Mouse (Mus musculus): ENCODE results near the gene Cog2.

Cog2 gene

GRCm38 (mm10) chr8:124520249-124521080 lies at the start of gene Cog2:
Gene Cog2 (plus strand): TSS chr8:124520767.
- peak; percentile 77 for DNase-seq (ENCODE audit: extremely low spot score, low read depth, low spot score)

- no peak for DNase-seq (ENCODE audit: extremely low spot score, low read depth, low spot score)
These were observed 44.9 kb upstream of the Cog2 start for GRCm38 (mm10) chr8:124475690-124476089.

GRCm38 (mm10) chr8:124476701-124477100 lies 43.9 kb upstream of the Cog2 start:
- no peak for DNase-seq (ENCODE audit: extremely low spot score, low read depth, low spot score)

- DNase-seq (ENCODE audit: extremely low spot score, low read depth, low spot score): no peak
These were observed 41.3 kb upstream of the Cog2 start for GRCm38 (mm10) chr8:124479251-124479650.

GRCm38 (mm10) chr8:124480321-124480720 lies 40.2 kb upstream of the Cog2 start:
- DNase-seq (ENCODE audit: extremely low spot score, low read depth, low spot score): no peak

- no peak for DNase-seq (ENCODE audit: extremely low spot score, low read depth, low spot score)
These were observed 37.8 kb upstream of the Cog2 start for GRCm38 (mm10) chr8:124482790-124483189.

- DNase-seq (ENCODE audit: extremely low spot score, low read depth, low spot score): no peak
These were observed 37.0 kb upstream of the Cog2 start for GRCm38 (mm10) chr8:124483356-124484115.

- DNase-seq (ENCODE audit: extremely low spot score, low read depth, low spot score): no peak
These were observed 31.3 kb upstream of the Cog2 start for GRCm38 (mm10) chr8:124489311-124489710.

- no peak for DNase-seq (ENCODE audit: extremely low spot score, low read depth, low spot score)
These were observed 30.8 kb upstream of the Cog2 start for GRCm38 (mm10) chr8:124489786-124490185.

- DNase-seq (ENCODE audit: extremely low spot score, low read depth, low spot score): no peak
These were observed 26.2 kb upstream of the Cog2 start for GRCm38 (mm10) chr8:124494397-124494796.

- DNase-seq (ENCODE audit: extremely low spot score, low read depth, low spot score): no peak
These were observed 25.6 kb upstream of the Cog2 start for GRCm38 (mm10) chr8:124494955-124495354.

GRCm38 (mm10) chr8:124495676-124496075 lies 24.9 kb upstream of the Cog2 start:
- no peak for DNase-seq (ENCODE audit: extremely low spot score, low read depth, low spot score)

- no peak for DNase-seq (ENCODE audit: extremely low spot score, low read depth, low spot score)
These were observed 24.3 kb upstream of the Cog2 start for GRCm38 (mm10) chr8:124496266-124496665.

GRCm38 (mm10) chr8:124496871-124497270 lies 23.7 kb upstream of the Cog2 start:
- DNase-seq (ENCODE audit: extremely low spot score, low read depth, low spot score): no peak

GRCm38 (mm10) chr8:124498398-124498797 lies 22.2 kb upstream of the Cog2 start:
- DNase-seq (ENCODE audit: extremely low spot score, low read depth, low spot score): no peak

- no peak for DNase-seq (ENCODE audit: extremely low spot score, low read depth, low spot score)
These were observed 21.2 kb upstream of the Cog2 start for GRCm38 (mm10) chr8:124499236-124499937.

- no peak for DNase-seq (ENCODE audit: extremely low spot score, low read depth, low spot score)
These were observed 20.7 kb upstream of the Cog2 start for GRCm38 (mm10) chr8:124499938-124500239.

GRCm38 (mm10) chr8:124505626-124506025 lies 14.9 kb upstream of the Cog2 start:
- DNase-seq (ENCODE audit: extremely low spot score, low read depth, low spot score): no peak

GRCm38 (mm10) chr8:124507572-124508320 lies 12.8 kb upstream of the Cog2 start:
- DNase-seq (ENCODE audit: extremely low spot score, low read depth, low spot score): no peak

- no peak for DNase-seq (ENCODE audit: extremely low spot score, low read depth, low spot score)
These were observed 12.3 kb upstream of the Cog2 start for GRCm38 (mm10) chr8:124508321-124508695.

GRCm38 (mm10) chr8:124509156-124509555 lies 11.4 kb upstream of the Cog2 start:
- no peak for DNase-seq (ENCODE audit: extremely low spot score, low read depth, low spot score)

Data from hindlimb bud, embryonic 11.5 days (tissue).